Mouse (Mus musculus): Measurements from ENCODE around the gene Oxct1.

The Oxct1 gene

DNA sequence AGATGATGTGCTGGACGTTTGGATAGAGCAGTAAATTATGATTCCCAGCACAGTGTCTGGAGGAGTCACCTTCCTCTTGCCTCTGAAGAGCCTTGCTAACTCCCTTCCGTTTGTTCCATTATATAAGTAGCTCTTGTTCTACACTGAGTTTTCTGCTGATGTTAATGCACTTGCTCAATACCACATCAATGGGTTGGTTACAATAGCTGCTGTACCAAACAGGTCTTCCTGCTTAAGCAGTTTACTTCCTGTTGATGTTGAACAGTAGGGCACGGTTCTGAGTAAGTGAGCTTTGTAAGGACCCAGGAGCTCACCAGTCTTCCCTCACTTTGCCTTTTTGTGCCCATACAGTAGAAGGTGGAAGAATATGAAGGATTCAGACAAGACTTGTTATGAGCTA, 98.5 kb downstream of the Oxct1 start:
- no peak for DNase-seq (ENCODE audit: low spot score)

GRCm38 (mm10) chr15:4138524-4138923, 112.3 kb downstream of the Oxct1 start:
- DNase-seq (ENCODE audit: low spot score) = no peak

GRCm38 (mm10) chr15:4139516-4139915, 113.3 kb downstream of the Oxct1 start:
- no peak for DNase-seq (ENCODE audit: low spot score)

GRCm38 (mm10) chr15:4145352-4145751, 119.2 kb downstream of the Oxct1 start:
- DNase-seq (ENCODE audit: low spot score) = no peak

- no peak for DNase-seq (ENCODE audit: low spot score)
Observed at GRCm38 (mm10) chr15:4147700-4148099, 121.5 kb downstream of the Oxct1 start.

DNA sequence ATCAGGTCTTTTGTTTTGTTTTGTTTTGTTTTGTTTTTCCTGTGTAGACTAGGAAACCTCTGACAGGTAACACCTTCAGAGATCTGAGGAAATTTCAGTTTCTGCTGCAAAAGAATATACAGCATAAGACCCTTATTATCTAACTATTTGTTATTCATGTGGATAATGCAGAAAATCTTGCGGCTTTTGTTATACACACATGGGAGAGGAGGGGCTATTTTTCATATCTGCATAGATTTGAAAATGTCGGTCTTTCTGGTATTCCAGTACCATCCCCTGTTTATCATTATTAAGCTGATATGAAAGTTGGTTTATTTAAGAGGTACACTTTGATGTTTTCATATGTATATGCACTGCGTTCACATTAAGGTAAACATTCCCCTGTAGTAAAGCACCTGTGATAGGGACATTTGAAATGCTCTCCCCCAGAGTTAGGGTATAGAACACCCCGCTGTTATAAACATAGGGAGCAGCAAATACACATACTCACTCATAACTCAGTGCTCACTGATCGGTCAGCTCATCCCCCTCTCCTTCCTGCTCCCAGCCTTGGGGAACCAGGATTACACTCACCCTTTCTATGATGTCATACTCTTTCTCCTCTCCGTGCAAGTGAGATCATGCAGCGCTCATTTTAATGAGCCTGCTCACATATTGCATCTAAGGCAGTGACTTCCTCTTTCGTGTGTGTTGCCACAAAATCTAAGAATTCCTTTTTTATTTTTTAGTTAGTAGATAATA, 122.6 kb downstream of the Oxct1 start:
- DNase-seq (ENCODE audit: low spot score) = no peak

DNA sequence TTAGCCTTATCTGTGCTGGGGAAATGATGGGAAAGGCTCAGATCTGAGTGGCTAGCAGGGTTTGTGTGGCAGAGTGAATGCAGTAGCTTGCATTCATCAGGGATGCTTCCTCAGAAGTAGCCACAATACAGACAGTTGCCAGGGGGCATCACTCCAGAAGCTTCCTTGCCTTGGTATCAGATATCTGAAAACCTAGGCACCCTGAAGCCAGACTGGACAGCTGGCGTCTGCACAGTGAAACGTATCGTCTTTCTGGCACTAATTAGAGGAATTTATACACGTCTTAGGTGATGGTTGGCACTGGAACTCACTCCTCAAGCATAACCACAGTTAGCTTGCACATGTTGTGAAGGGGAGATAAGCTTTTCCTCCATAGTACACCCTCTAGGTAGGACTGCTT, 128.5 kb downstream of the Oxct1 start:
- no peak for DNase-seq (ENCODE audit: low spot score)

GRCm38 (mm10) chr15:4167946-4168345, 141.8 kb downstream of the Oxct1 start:
- no peak for DNase-seq (ENCODE audit: low spot score)

GRCm38 (mm10) chr15:4171600-4171999, 145.4 kb downstream of the Oxct1 start:
- DNase-seq (ENCODE audit: low spot score) = no peak

DNA sequence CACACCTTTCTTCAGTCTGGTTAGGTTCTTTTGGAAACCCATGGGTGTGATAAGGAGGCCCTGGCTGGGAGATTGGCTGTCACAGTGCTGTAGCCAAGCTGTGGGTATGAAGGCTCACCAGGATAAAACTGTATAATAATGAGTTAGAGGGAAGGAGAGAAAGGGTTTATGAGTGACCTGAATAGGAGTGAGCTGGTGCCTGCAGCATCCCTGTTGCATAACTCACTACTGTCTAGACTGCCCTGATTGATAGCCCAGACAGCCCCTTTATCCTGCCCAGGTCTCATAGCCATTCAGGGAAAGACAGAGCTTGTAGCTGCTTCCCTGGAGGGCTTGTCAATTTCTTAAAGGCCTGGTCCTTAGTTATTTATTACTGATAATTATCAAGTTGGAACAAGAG, 171.7 kb downstream of the Oxct1 start:
- DNase-seq (ENCODE audit: low spot score) = no peak
